Mouse (Mus musculus): Measurements from ENCODE around the gene Gm13275.
"Not testable (repeated sequence)": the region's sequence is repeated elsewhere in the genome, so short reads cannot be mapped to it uniquely, and the experiment has no call there.

Gm13275 gene

GRCm38 (mm10) chr4:88797097-88797496 lies 2.8 kb downstream of the Gm13275 start, which contains the start of gene Gm13279:
Gm13279 (plus strand) TSS chr4:88797397.
- DNase-seq (ENCODE audit: low spot score in 2 of 2) = not testable (repeated sequence)

GRCm38 (mm10) chr4:88799365-88799764 lies 5.1 kb downstream of the Gm13275 start, which contains the start of gene Gm13285:
Gm13285 (plus strand) TSS chr4:88799665.
- not testable (repeated sequence) for DNase-seq (ENCODE audit: low spot score in 2 of 2)

DNA sequence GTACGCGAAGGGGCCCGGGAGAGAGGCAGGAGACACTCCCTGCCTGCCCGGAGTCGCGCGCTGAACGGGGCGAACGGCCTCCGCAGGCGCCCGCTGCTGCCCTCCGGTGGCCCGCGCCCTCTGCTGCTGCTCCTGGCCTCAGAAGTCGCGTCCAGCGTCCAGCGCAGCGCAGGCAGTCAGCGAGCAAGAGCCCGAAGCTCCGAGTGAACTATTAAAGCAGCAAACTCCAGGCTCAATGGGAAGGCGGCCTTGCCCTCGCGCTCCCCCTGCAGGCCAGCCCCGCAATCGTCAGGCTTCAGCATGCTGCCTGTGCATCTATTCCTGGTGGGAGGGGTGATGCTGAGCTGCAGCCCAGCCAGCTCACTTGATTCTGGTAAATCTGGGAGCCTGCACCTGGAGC lies 8.7 kb downstream of the Gm13275 start, which contains the start of gene Gm13287:
TSS of gene Gm13287 (plus strand) at position 301 of the 400 bp plus-strand sequence.
- not testable (repeated sequence) for DNase-seq (ENCODE audit: low spot score in 2 of 2)

DNA sequence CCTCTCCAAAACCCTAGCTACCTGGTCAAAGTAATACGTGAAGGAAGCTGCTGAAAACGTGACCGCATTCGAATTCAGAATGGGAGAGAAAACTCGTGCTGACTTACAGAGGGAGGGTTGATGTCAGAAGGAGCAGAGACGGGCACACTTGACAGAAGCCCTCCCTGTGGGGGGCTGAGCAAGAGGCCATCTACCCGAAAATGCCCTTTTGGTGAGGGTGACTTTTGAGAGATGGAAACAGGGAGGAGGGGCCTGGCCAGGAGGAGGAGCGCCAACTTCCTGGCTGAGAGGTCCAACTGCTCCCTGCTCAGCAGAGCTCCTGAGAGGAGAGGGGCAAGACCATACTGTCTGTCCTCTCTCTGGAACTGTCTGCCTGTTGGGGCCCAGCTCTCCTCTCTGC lies 10.9 kb downstream of the Gm13275 start, which contains the start of gene Gm13288:
TSS of gene Gm13288 (plus strand) at position 301 of the 400 bp plus-strand sequence.
- not testable (repeated sequence) for DNase-seq (ENCODE audit: low spot score in 2 of 2)

DNA sequence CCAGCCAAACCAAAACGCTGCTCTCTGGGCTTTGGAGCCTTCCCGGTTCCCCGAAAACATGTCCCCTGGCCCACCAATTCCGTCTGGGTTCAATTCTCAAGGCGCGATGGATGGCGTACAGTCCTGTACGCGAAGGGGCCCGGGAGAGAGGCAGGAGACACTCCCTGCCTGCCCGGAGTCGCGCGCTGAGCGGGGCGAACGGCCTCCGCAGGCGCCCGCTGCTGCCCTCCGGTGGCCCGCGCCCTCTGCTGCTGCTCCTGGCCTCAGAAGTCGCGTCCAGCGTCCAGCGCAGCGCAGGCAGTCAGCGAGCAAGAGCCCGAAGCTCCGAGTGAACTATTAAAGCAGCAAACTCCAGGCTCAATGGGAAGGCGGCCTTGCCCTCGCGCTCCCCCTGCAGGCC lies 11.5 kb downstream of the Gm13275 start:
- DNase-seq (ENCODE audit: low spot score in 2 of 2) = peak in 1 of 2 experiments; percentile 28

DNA sequence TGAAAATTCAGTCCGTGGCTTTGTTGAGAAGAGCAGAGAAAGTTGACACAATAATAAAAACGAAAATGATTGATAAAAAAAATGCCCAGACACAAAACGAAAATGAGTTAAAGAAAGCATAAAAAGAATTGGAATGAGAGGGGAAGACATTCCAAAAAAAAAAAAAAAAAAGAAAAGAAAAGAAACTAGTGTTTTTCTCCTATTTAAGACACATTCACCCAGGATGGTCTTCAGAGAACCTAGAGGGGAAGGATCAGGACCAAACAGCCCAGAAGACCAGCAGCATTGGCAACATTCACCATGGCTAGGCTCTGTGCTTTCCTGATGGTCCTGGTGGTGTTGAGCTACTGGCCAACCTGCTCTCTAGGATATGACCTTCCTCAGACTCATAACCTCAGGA lies 21.6 kb downstream of the Gm13275 start, which contains the start of gene Ifna7:
TSS of gene Ifna7 (plus strand) at position 301 of the 400 bp plus-strand sequence.
- DNase-seq (ENCODE audit: low spot score in 2 of 2) = no peak

- DNase-seq (ENCODE audit: low spot score in 2 of 2) = no peak
Observed at GRCm38 (mm10) chr4:88819659-88820058, 25.4 kb downstream of the Gm13275 start, which contains the start of gene Ifna11. Ifna11 (plus strand) TSS chr4:88819959.

DNA sequence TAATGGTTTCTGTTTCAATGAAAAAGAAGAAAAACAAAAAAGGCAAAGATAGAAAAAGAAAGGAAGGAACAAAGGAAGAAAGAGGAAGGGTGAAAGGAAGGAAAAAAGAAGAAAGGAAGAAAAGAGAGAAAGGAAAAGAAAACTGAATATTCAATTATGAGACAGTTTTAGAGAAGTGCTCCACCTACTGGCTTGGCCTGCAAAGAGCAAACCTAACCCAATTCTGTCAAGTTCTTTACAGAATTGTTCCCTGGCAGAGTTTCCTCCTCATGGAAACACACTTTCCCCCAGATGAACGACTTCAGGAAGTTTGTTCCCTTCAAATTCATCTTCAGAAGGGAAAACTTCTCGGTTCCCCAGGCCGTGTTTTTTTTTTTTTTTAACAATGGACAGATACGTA lies 28.7 kb downstream of the Gm13275 start:
- DNase-seq (ENCODE audit: low spot score in 2 of 2) = no peak

DNA sequence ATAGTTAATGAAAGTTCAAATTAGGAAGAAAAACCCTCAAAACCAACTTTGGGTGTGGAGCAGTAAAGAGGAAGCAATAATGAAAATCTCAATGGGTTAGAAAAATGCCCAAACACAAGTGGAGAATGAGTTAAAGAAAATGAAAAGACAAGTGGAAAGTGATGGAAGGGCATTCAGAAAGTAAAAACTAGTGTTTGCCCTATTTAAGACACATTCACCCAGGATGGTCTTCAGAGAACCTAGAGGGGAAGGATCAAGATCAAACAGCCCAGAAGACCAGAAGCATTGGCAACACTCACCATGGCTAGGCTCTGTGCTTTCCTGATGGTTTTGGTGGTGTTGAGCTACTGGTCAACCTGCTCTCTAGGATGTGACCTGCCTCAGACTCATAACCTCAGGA lies 32.8 kb downstream of the Gm13275 start, which contains the start of gene Ifna6:
TSS of gene Ifna6 (plus strand) at position 301 of the 400 bp plus-strand sequence.
- not testable (repeated sequence) for DNase-seq (ENCODE audit: low spot score in 2 of 2)

- no peak for DNase-seq (ENCODE audit: low spot score in 2 of 2)
Observed at GRCm38 (mm10) chr4:88830523-88830922, 36.2 kb downstream of the Gm13275 start.

DNA sequence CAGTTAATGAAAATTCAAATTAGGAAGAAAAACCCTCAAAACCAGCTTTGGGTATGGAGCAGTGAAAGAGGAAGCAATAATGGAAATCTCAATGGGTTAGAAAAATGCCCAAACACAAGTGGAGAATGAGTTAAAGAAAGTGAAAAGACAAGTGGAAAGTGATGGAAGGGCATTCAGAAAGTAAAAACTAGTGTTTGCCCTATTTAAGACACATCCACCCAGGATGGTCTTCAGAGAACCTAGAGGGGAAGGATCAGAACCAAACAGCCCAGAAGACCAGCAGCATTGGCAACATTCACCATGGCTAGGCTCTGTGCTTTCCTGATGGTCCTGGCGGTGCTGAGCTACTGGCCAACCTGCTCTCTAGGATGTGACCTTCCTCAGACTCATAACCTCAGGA lies 40.9 kb downstream of the Gm13275 start, which contains the start of gene Ifna5:
TSS of gene Ifna5 (plus strand) at position 301 of the 400 bp plus-strand sequence.
- DNase-seq (ENCODE audit: low spot score in 2 of 2) = not testable (repeated sequence)

GRCm38 (mm10) chr4:88838828-88839227 lies 44.5 kb downstream of the Gm13275 start:
- no peak for DNase-seq (ENCODE audit: low spot score in 2 of 2)

DNA sequence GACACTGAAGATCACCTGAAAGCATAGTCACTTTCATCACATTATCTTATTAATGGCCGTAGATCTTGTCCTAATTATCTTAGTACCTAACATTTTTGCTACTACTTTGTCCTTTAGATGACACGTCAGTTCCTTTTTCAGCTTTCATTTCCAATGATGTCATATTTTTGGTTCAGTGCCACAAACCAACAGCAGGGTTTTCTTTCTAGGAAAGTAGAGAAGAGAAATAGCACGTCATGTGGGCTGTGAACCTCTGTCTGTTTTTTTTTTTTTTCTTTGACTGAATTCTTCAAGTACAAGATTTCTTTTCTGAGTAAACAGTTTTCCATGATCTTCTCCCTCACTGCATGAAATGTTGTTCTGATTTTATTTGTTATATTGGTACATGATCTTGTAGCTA lies 45.8 kb downstream of the Gm13275 start:
- DNase-seq (ENCODE audit: low spot score in 2 of 2) = no peak

DNA sequence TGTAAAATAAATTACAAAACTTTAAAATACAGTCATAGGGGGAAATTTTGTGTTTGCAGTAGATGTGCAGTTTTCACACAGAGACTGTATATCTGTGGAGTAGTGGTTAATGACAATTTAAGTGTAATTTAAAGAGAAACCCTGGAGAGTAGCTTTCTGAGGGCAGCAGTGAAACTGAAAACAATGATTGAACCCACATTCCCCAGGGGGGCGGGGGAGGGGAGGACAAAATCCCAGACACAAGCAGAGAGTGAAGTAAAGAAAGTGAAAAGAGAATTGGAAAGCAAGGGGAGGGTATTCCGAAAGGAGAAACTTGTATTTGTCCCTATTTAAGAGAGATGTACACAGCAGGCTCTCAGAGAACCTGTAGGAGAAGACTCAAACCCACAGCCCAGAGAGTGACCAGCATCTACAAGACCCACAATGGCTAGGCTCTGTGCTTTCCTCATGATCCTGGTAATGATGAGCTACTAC lies 47.2 kb downstream of the Gm13275 start, which contains the start of gene Ifna4:
TSS of gene Ifna4 (plus strand) at position 424 of the 474 bp plus-strand sequence.
- no peak for DNase-seq (ENCODE audit: low spot score in 2 of 2)
